Mouse (Mus musculus): Measurements from ENCODE around the gene Alkbh1. TPM values are rescaled to one million over a fixed set of nuclear protein-coding genes. Genes with fewer than 3 reads are reported as not detected.

Alkbh1 gene
- polyA plus RNA-seq, 1 experiment from 2014 or later = 36.7 TPM

DNA sequence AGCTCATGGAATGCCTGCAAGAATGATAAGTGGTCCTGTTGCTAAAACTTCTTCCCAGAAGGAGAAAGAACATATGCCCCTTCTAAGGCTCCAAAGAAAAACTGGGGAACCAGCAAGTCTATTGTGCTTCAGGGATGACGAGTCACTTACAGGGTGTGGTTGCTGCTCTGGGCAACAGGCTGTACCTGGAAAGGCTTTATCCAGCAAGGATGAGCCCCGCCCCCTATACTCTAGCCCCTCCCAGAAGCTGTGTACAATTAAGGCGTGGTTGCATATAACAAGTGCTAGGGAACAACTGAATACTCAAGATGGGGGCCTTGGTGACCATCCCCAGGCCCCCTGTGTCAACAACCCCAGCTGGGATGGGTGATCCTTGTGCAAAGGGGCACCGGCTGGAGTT is 34.7 kb downstream of the Alkbh1 start:
- no peak overlapping the region for H3K4me2 ChIP-seq (ENCODE audit: low read depth, low read length)
- DNase-seq (ENCODE audit: low spot score) = no peak
- ATAC-seq (ENCODE audit: low read depth) = no peak
- WGBS = 79% methylated on average over 4 of the region's 4 CpGs
- no peak overlapping the region for H3K4me3 ChIP-seq (ENCODE audit: low read depth, low read length)
- no peaks in the 10 kb centered on the region for H3K36me3 ChIP-seq (ENCODE audit: control insufficient read depth, insufficient read depth, low read length)
- no peaks in the 10 kb centered on the region for H3K9me3 ChIP-seq (ENCODE audit: control insufficient read depth, low read length)
- H3K27me3 ChIP-seq (replicated peaks; ENCODE audit: control insufficient read depth, insufficient read depth, low read length) = no peaks in the 10 kb centered on the region
- H3K9ac ChIP-seq (ENCODE audit: low read depth, low read length) = no peak overlapping the region
- no peak overlapping the region for H3K27ac ChIP-seq (replicated peaks; ENCODE audit: low read depth, low read length)
- H3K4me1 ChIP-seq (ENCODE audit: control insufficient read depth, insufficient read depth, low read length) = peaks cover 4% of the 10 kb centered on the region

- Histone ChIP-seq H3K27me3 (replicated peaks; ENCODE audit: control insufficient read depth, insufficient read depth, low read length) (no peaks in the 10 kb centered on the region), H3K36me3 (ENCODE audit: control insufficient read depth, insufficient read depth, low read length) (no peaks in the 10 kb centered on the region), H3K4me2 (ENCODE audit: low read depth, low read length) (peak overlapping the region; percentile 38), H3K27ac (replicated peaks; ENCODE audit: low read depth, low read length) (no peak overlapping the region), H3K9ac (ENCODE audit: low read depth, low read length) (0 out of 2 replicates have a peak overlapping the region, but pooled peaks have one; percentile 2), H3K4me3 (ENCODE audit: low read depth, low read length) (no peak overlapping the region; the same call in 1 of the 2 replicates), H3K9me3 (ENCODE audit: control insufficient read depth, low read length) (no peaks in the 10 kb centered on the region), H3K4me1 (ENCODE audit: control insufficient read depth, insufficient read depth, low read length) (peaks cover 4% of the 10 kb centered on the region)
- WGBS = 28% methylated on average over 21 of the region's 21 CpGs
- no peak; the same call in 1 of the 2 replicates for ATAC-seq (ENCODE audit: low read depth)
- peak; percentile 72 for DNase-seq (ENCODE audit: low spot score)
Observed at GRCm38 (mm10) chr12:87407869-87408605, 35.8 kb downstream of the Alkbh1 start.

- H3K9me3 ChIP-seq (ENCODE audit: control insufficient read depth, low read length) = no peaks in the 10 kb centered on the region
- peaks cover 4% of the 10 kb centered on the region for H3K4me1 ChIP-seq (ENCODE audit: control insufficient read depth, insufficient read depth, low read length)
- no peak overlapping the region for H3K4me3 ChIP-seq (ENCODE audit: low read depth, low read length)
- no peaks in the 10 kb centered on the region for H3K27me3 ChIP-seq (replicated peaks; ENCODE audit: control insufficient read depth, insufficient read depth, low read length)
- ATAC-seq (ENCODE audit: low read depth) (no peak), DNase-seq (ENCODE audit: low spot score) (no peak)
- H3K4me2 ChIP-seq (ENCODE audit: low read depth, low read length) = no peak overlapping the region
- H3K27ac ChIP-seq (replicated peaks; ENCODE audit: low read depth, low read length) = no peak overlapping the region
- whole genome bisulfite sequencing = 72% methylated on average over 3 of the region's 3 CpGs
- H3K36me3 ChIP-seq (ENCODE audit: control insufficient read depth, insufficient read depth, low read length) = no peaks in the 10 kb centered on the region
- H3K9ac ChIP-seq (ENCODE audit: low read depth, low read length) = no peak overlapping the region
Observed at GRCm38 (mm10) chr12:87405721-87406120, 38.1 kb downstream of the Alkbh1 start.

DNA sequence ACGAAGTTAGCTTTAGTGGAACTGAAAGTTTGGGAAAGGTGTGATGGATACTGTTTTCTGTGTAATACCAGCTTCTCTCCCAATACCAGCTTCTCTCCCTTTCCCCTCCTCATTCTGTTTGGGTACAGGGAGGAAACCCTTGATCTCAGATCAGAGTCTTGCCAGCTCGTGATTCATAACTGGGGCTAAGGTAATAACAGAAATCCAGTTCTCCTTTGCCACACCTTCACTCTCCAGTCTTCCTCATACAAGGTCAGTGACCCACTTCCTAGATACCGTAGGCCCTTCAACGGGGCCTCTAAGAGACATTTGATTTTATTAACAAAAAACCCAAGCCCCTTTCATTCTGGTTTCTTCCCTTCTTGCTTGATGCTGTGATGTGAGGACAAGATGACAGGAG is 38.7 kb downstream of the Alkbh1 start:
- Histone ChIP-seq H3K4me3 (ENCODE audit: low read depth, low read length) (no peak overlapping the region), H3K4me2 (ENCODE audit: low read depth, low read length) (no peak overlapping the region), H3K36me3 (ENCODE audit: control insufficient read depth, insufficient read depth, low read length) (no peaks in the 10 kb centered on the region), H3K27me3 (replicated peaks; ENCODE audit: control insufficient read depth, insufficient read depth, low read length) (no peaks in the 10 kb centered on the region), H3K27ac (replicated peaks; ENCODE audit: low read depth, low read length) (no peak overlapping the region), H3K4me1 (ENCODE audit: control insufficient read depth, insufficient read depth, low read length) (peaks cover 4% of the 10 kb centered on the region), H3K9ac (ENCODE audit: low read depth, low read length) (no peak overlapping the region), H3K9me3 (ENCODE audit: control insufficient read depth, low read length) (no peaks in the 10 kb centered on the region)
- 84% methylated on average over 4 of the region's 4 CpGs for WGBS
- ATAC-seq (ENCODE audit: low read depth) = no peak
- DNase-seq (ENCODE audit: low spot score) = no peak

DNA sequence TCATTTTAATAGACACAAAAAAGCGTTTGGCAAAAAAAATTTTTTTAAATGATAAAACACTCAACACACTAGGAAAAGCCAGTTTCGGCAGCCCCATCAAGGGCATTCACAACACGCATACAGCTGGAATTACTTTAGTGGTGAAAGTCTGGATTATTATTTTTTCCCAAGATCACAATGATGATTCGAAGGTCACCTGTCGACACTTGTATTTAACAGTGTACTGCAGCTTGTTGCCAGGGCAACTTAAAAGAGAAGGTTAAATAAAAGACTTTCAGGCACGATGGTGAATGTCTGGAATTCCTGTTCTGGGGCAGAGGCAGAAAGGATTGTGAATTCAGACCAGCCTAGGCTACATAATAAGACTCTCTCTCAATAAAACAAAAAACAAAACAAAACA is 41.9 kb downstream of the Alkbh1 start:
- Histone ChIP-seq H3K9me3 (ENCODE audit: control insufficient read depth, low read length) (no peaks in the 10 kb centered on the region), H3K9ac (ENCODE audit: low read depth, low read length) (no peak overlapping the region), H3K27me3 (replicated peaks; ENCODE audit: control insufficient read depth, insufficient read depth, low read length) (no peaks in the 10 kb centered on the region), H3K4me3 (ENCODE audit: low read depth, low read length) (no peak overlapping the region), H3K4me1 (ENCODE audit: control insufficient read depth, insufficient read depth, low read length) (no peaks in the 10 kb centered on the region), H3K36me3 (ENCODE audit: control insufficient read depth, insufficient read depth, low read length) (no peaks in the 10 kb centered on the region), H3K4me2 (ENCODE audit: low read depth, low read length) (no peak overlapping the region), H3K27ac (replicated peaks; ENCODE audit: low read depth, low read length) (no peak overlapping the region)
- ATAC-seq (ENCODE audit: low read depth) = no peak
- DNase-seq (ENCODE audit: low spot score) = no peak
- WGBS = 37% methylated on average over 6 of the region's 6 CpGs

DNA sequence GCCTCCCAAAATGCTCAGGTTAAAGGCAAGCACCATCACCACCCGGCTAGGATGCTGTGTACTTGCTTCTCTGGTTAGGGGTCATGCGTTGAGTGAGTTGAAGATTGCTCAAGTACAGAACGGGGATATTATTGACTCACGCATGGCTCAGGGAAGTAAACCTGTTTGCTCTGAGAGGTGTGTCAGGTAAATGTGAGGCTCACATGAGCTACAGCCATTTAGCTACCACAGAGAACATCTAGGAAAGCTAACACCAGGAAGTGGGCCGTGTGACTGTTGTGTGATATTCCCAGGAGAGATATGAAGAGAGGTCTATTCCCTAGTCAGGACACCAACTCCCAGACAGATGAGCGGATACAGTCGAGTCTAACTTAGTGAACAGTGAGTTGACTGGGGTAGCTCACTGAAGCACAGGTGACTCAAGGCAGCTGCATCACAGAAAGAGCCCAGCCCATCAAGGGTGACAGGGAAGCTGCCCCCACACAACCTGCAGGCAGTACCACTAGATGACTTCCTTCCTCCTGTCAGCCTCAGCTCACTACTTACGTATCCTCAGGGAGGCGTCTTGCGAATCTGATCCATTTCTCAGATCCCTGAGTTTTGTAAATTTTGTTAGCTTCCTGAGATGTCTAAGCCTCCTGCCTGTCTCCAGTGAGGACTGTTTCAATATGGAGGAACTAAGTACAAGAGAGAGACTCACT is 44.5 kb downstream of the Alkbh1 start:
- Histone ChIP-seq H3K9me3 (ENCODE audit: control insufficient read depth, low read length) (no peaks in the 10 kb centered on the region), H3K4me3 (ENCODE audit: low read depth, low read length) (no peak overlapping the region), H3K4me1 (ENCODE audit: control insufficient read depth, insufficient read depth, low read length) (no peaks in the 10 kb centered on the region), H3K27me3 (replicated peaks; ENCODE audit: control insufficient read depth, insufficient read depth, low read length) (no peaks in the 10 kb centered on the region), H3K9ac (ENCODE audit: low read depth, low read length) (no peak overlapping the region), H3K4me2 (ENCODE audit: low read depth, low read length) (no peak overlapping the region), H3K36me3 (ENCODE audit: control insufficient read depth, insufficient read depth, low read length) (no peaks in the 10 kb centered on the region), H3K27ac (replicated peaks; ENCODE audit: low read depth, low read length) (no peak overlapping the region)
- 80% methylated on average over 10 of the region's 10 CpGs for WGBS
- DNase-seq (ENCODE audit: low spot score) = no peak
- ATAC-seq (ENCODE audit: low read depth) = no peak

GRCm38 (mm10) chr12:87397811-87398417 is 45.9 kb downstream of the Alkbh1 start:
- Histone ChIP-seq H3K4me2 (ENCODE audit: low read depth, low read length) (no peak overlapping the region), H3K4me3 (ENCODE audit: low read depth, low read length) (no peak overlapping the region), H3K27ac (replicated peaks; ENCODE audit: low read depth, low read length) (no peak overlapping the region), H3K4me1 (ENCODE audit: control insufficient read depth, insufficient read depth, low read length) (no peaks in the 10 kb centered on the region), H3K9me3 (ENCODE audit: control insufficient read depth, low read length) (no peaks in the 10 kb centered on the region), H3K9ac (ENCODE audit: low read depth, low read length) (no peak overlapping the region), H3K27me3 (replicated peaks; ENCODE audit: control insufficient read depth, insufficient read depth, low read length) (no peaks in the 10 kb centered on the region), H3K36me3 (ENCODE audit: control insufficient read depth, insufficient read depth, low read length) (no peaks in the 10 kb centered on the region)
- WGBS = 58% methylated on average over 4 of the region's 4 CpGs
- DNase-seq (ENCODE audit: low spot score) (no peak), ATAC-seq (ENCODE audit: low read depth) (no peak)

- WGBS = 76% methylated on average over 3 of the region's 4 CpGs
- H3K27ac ChIP-seq (replicated peaks; ENCODE audit: low read depth, low read length) = no peak overlapping the region
Observed at GRCm38 (mm10) chr12:87397126-87397525, 46.7 kb downstream of the Alkbh1 start.

More at GRCm38 (mm10) chr12:87397126-87397525, 46.7 kb downstream of the Alkbh1 start:
- Histone ChIP-seq H3K9me3 (ENCODE audit: control insufficient read depth, low read length) (no peaks in the 10 kb centered on the region), H3K27me3 (replicated peaks; ENCODE audit: control insufficient read depth, insufficient read depth, low read length) (no peaks in the 10 kb centered on the region), H3K9ac (ENCODE audit: low read depth, low read length) (no peak overlapping the region), H3K4me1 (ENCODE audit: control insufficient read depth, insufficient read depth, low read length) (no peaks in the 10 kb centered on the region), H3K4me2 (ENCODE audit: low read depth, low read length) (no peak overlapping the region), H3K4me3 (ENCODE audit: low read depth, low read length) (no peak overlapping the region), H3K36me3 (ENCODE audit: control insufficient read depth, insufficient read depth, low read length) (no peaks in the 10 kb centered on the region)
- ATAC-seq (ENCODE audit: low read depth) (no peak), DNase-seq (ENCODE audit: low spot score) (no peak)

All from embryonic facial prominence, embryonic 14.5 days (tissue).